Mouse (Mus musculus) stomach, embryonic 14.5 days (tissue): ENCODE results near the gene Vps16. TPM values are rescaled to one million over a fixed set of nuclear protein-coding genes. Genes with fewer than 3 reads are reported as not detected.

Experiments
- ATAC-seq: fragments of 200-750 bp; cut with Nextera tagmentation; 2 replicates; pipeline ENCODE4 v1.8.0; 2017; ENCODE audit warnings: low read depth, moderate TSS enrichment; ENCODE audit not compliant: insufficient number of reproducible peaks, insufficient read depth, low FRiP score
- H3K27ac ChIP-seq: fragments of 300-500 bp; sonication (generic); 2 replicates; pipeline ENCODE4 v1.5.1; 2014; ENCODE audit warnings: mild to moderate bottlenecking, low read length, moderate library complexity, mixed read lengths
- H3K27me3 ChIP-seq: fragments of 300-500 bp; sonication (generic); 2 replicates; pipeline ENCODE4 v1.6.1; 2014; ENCODE audit warnings: low read length, control low read depth, mixed read lengths; ENCODE audit not compliant: control insufficient read depth, insufficient read depth
- H3K36me3 ChIP-seq: fragments of 300-500 bp; sonication (generic); 2 replicates; pipeline ENCODE4 v1.6.1; 2014; ENCODE audit warnings: mild to moderate bottlenecking, control low read depth, low read length, moderate library complexity, mixed read lengths; ENCODE audit not compliant: control insufficient read depth, insufficient read depth
- H3K4me1 ChIP-seq: fragments of 300-500 bp; sonication (generic); 2 replicates; pipeline ENCODE4 v1.6.1; 2014; ENCODE audit warnings: low read length, control low read depth, mixed read lengths; ENCODE audit not compliant: control insufficient read depth, insufficient read depth
- H3K4me2 ChIP-seq: fragments of 300-500 bp; sonication (generic); replicated peaks from 2 replicates; pipeline ENCODE4 v1.6.1; 2014; ENCODE audit warnings: low read depth, low read length, control low read depth
- H3K4me3 ChIP-seq: fragments of 300-500 bp; sonication (generic); 2 replicates; pipeline ENCODE4 v1.5.1; 2014; ENCODE audit warnings: low read depth, low read length, control low read depth
- H3K9ac ChIP-seq: fragments of 300-500 bp; sonication (generic); replicated peaks from 2 replicates; pipeline ENCODE4 v1.6.1; 2014; ENCODE audit warnings: low read depth, mild to moderate bottlenecking, control low read depth, low read length, moderate library complexity, mixed read lengths
- H3K9me3 ChIP-seq: fragments of 300-500 bp; sonication (generic); 2 replicates; pipeline ENCODE4 v1.6.1; 2016; ENCODE audit warnings: low read depth, low read length, control low read depth; ENCODE audit not compliant: control insufficient read depth
- WGBS: fragments of 180-500 bp; shearing (Covaris S2); extraction: QIAGEN DNeasy Blood & Tissue Kit; methylation state at CpG from one replicate; pipeline ENCODE4 v1.1.7; 2014; 5-methylcytosine and 5-hydroxymethylcytosine counted together
- polyA plus RNA-seq: library from polyadenylated mRNA; unstranded; fragments of >200 nt; fragmentation: Nextera tagmentation; extraction: Ambion mirVana; gene quantifications from 2 replicates; pipeline ENCODE4 v1.2.1, GENCODE M21; 2014

The Vps16 gene
- polyA plus RNA-seq, 1 experiment from 2014 or later: 71.3 TPM

DNA sequence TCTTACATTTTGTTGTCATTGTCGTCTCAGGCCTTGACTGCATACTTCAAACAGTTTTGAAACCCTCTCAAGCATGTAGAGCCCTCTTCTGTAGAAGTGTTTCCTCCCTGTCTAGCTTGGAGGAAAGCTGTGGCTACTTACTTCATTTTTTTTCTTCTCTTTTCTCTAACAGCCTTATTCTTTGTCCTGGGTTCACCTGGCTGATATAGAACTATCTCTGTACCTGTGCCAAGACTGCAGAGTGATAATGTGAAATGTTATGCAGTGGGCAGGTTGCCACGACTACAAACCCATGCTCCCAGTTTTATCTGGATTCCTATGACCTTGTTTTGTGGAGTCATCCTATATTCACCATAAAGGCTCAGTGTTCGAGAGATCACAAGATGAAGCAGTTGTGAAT lies 6.3 kb downstream of the Vps16 start:
- Histone ChIP-seq H3K4me3 (no peak overlapping the region), H3K9ac (no peak overlapping the region), H3K27me3 (no peaks in the 10 kb centered on the region), H3K4me2 (no peak overlapping the region), H3K36me3 (peaks cover 3% of the 10 kb centered on the region; the same call in 1 of the 2 replicates), H3K4me1 (0 out of 2 replicates have a peak, but pooled peaks cover 4% of the 10 kb centered on the region), H3K9me3 (no peaks in the 10 kb centered on the region), H3K27ac (no peak overlapping the region)
- no peak for ATAC-seq
- WGBS: 67% methylated on average over 3 of the region's 3 CpGs

DNA sequence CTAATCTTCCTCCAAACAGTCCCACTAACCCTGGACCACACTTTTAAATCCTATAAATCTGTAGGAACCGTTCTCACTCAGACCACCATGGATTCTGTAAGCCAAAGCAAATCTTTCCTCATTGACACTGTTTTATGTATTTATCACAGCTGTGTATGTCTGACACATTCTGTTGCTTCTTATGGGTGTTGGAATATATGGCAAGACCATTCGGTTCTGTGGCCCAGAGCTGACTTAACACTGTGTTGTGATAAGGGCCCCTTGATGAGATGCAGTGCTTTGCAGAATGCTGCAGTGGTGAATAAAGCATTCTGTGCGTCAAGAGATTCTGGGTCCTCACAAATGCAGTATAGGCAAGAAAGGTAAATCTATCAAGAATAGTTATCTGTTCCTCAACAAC lies 8.0 kb downstream of the Vps16 start:
- ATAC-seq: no peak
- no peak overlapping the region for H3K4me3 ChIP-seq
- no peak overlapping the region for H3K27ac ChIP-seq
- no peaks in the 10 kb centered on the region for H3K4me1 ChIP-seq
- H3K4me2 ChIP-seq: no peak overlapping the region
- no peaks in the 10 kb centered on the region for H3K27me3 ChIP-seq
- no peaks in the 10 kb centered on the region for H3K9me3 ChIP-seq
- H3K9ac ChIP-seq: no peak overlapping the region
- H3K36me3 ChIP-seq: peaks cover 7% of the 10 kb centered on the region
- 82% methylated on average over 3 of the region's 3 CpGs for WGBS

DNA sequence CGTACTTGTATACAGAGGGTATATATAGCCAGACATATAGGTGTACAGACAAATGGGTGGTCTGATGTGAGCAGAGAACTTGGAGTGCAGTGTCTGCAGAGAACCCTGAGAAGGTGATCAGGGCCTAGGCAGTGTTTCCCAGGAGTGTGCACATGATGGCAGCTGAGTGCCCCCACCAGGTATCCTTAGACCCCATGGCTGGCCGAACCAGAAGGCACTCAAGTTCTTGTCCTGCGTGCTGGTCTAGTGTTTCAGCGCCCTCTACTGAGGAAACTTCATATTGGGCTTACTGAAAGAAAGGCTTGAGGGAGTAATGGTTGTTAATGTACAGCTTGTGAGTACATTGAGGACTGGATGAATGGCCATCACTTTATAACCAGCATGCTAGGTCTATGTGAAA lies 9.0 kb downstream of the Vps16 start:
- Histone ChIP-seq H3K4me3 (no peak overlapping the region), H3K27me3 (no peaks in the 10 kb centered on the region), H3K4me2 (no peak overlapping the region), H3K9ac (no peak overlapping the region), H3K27ac (no peak overlapping the region), H3K4me1 (no peaks in the 10 kb centered on the region), H3K9me3 (no peaks in the 10 kb centered on the region), H3K36me3 (peaks cover 7% of the 10 kb centered on the region)
- no peak for ATAC-seq
- WGBS: 24% methylated on average over 4 of the region's 4 CpGs

DNA sequence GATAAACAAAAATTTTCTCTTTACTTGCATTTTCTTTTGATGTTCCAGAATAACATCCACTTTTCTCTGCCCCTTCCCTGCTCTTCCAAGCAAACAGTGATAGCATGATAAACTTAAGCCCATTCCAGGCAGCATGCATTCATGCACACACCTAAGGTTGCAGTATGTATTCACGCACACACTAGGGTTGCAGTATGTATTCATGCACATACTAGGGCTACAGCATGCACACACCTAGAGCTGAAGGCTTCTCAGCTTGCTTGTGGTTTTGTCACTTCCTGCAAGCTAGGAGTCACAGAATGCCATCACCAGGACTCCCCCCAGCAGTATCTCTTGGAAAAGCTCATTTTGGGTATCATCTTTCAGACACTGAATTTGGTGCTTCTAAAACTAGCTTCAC lies 12.6 kb downstream of the Vps16 start:
- 97% methylated on average over 1 of the region's 1 CpGs for WGBS
- H3K4me3 ChIP-seq: no peak overlapping the region

DNA sequence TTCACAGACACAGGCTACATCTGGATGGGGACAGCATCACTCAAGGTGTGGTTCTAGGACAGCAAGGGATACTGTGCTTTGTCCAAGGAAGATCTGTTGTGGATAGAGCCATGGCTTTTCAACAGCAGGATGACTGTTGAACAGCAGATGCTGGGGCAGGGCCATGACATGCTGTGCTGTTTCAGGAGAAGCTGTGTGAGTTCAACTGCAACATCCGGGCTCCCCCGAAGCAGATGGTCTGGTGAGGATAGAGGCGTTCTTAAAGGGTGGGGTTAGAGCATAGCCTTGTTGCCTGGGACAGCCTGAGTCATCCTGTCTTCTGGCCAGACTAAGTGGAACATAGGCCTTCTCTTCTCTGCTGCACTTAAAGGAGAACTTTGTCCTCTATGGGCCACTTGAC lies 14.7 kb downstream of the Vps16 start:
- no peaks in the 10 kb centered on the region for H3K9me3 ChIP-seq
- no peaks in the 10 kb centered on the region for H3K27me3 ChIP-seq
- H3K27ac ChIP-seq: no peak overlapping the region
- no peak for ATAC-seq
- H3K36me3 ChIP-seq: peaks cover 59% of the 10 kb centered on the region
- no peak overlapping the region for H3K4me3 ChIP-seq
- H3K9ac ChIP-seq: no peak overlapping the region
- H3K4me2 ChIP-seq: no peak overlapping the region
- no peaks in the 10 kb centered on the region for H3K4me1 ChIP-seq
- 92% methylated on average over 3 of the region's 3 CpGs for WGBS

More for the DNA sequence above, 12.6 kb downstream of the Vps16 start:
- Histone ChIP-seq H3K9ac (no peak overlapping the region), H3K27ac (no peak overlapping the region), H3K4me1 (no peaks in the 10 kb centered on the region), H3K9me3 (no peaks in the 10 kb centered on the region), H3K27me3 (no peaks in the 10 kb centered on the region), H3K4me2 (no peak overlapping the region), H3K36me3 (peaks cover 42% of the 10 kb centered on the region)
- no peak for ATAC-seq

DNA sequence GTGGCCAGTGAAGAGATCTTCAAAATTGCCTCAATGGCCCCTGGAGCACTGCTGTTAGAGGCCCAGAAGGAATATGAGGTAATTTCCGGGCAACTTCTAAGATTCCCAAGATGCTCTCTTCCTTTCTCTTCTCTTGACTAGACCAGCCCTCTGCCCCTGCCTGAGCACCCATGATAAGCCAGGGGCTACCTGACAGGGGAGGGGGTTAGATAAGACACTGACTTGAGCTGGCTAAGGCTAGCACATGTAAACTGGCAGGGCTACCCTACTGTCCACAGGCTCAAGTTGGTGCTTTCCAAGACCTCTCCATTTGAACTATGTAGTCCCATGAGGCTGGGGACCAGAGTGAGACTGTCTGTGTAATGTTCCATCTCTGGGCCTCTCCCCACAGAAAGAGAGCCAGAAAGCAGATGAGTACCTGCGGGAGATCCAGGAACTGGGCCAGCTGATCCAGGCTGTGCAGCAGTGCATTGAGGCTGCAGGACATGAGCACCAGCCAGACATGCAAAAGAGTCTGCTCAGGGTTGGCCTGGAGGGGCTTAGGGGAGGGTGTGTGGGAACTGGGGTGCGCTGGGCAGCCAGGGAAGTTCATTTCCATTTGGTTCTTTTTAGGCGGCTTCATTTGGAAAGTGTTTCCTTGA lies 15.8 kb downstream of the Vps16 start:
- ATAC-seq: no peak
- Histone ChIP-seq H3K27ac (no peak overlapping the region), H3K9me3 (no peaks in the 10 kb centered on the region), H3K36me3 (peaks cover 65% of the 10 kb centered on the region), H3K4me1 (no peaks in the 10 kb centered on the region), H3K4me2 (no peak overlapping the region), H3K4me3 (no peak overlapping the region), H3K27me3 (no peaks in the 10 kb centered on the region), H3K9ac (no peak overlapping the region)
- 91% methylated on average over 4 of the region's 4 CpGs for WGBS

DNA sequence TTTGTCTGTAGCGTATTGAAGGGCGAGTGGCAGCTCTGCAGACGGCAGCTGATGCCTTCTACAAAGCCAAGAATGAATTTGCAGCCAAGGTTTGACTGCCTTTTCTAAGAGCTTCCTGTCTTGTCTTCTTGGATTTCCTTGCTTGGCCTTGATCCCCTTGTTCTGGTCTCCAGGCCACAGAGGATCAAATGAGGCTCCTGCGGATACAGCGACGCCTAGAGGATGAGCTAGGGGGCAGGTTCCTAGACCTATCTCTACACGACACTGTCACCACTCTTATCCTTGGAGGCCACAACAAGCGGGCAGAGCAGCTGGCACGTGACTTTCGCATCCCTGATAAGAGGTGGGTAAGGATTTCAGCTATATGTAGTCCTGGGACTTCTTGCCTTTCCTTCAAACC lies 18.0 kb downstream of the Vps16 start:
- H3K27ac ChIP-seq: no peak overlapping the region
- no peaks in the 10 kb centered on the region for H3K9me3 ChIP-seq
- no peak overlapping the region for H3K4me2 ChIP-seq
- H3K36me3 ChIP-seq: peaks cover 61% of the 10 kb centered on the region
- no peak overlapping the region for H3K4me3 ChIP-seq
- no peak for ATAC-seq
- WGBS: 87% methylated on average over 10 of the region's 10 CpGs
- no peaks in the 10 kb centered on the region for H3K4me1 ChIP-seq
- H3K27me3 ChIP-seq: no peaks in the 10 kb centered on the region
- H3K9ac ChIP-seq: no peak overlapping the region

DNA sequence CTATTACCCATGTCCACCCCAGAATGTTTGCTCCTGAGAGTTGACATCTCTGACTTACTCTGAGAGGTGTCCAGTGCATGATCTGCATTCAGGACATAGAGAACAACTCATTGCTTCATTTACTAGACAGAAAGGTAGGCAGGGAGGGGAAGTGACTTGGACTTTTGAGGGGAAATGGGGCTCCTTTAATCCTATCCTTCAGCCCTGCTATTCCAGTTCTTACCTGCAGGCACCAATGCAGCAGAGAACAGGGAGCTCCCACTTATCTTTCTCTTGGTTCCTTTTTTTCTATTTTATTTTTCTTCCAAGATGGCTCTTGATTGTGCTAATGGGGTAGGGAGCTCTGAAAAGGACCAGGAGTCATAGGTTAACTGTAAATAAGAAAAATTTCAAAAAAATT lies 24.3 kb downstream of the Vps16 start:
- no peak overlapping the region for H3K4me2 ChIP-seq
- H3K9ac ChIP-seq: no peak overlapping the region
- peaks cover 9% of the 10 kb centered on the region for H3K36me3 ChIP-seq
- H3K27ac ChIP-seq: no peak overlapping the region
- H3K4me3 ChIP-seq: no peak overlapping the region
- no peaks in the 10 kb centered on the region for H3K9me3 ChIP-seq
- ATAC-seq: no peak
- no peaks in the 10 kb centered on the region for H3K27me3 ChIP-seq
- peaks cover 17% of the 10 kb centered on the region; the same call in 1 of the 2 replicates for H3K4me1 ChIP-seq
